Mouse (Mus musculus): Measurements from ENCODE around the gene Defb46.

Defb46 gene

GRCm38 (mm10) chr8:19239616-19240015 lies at the start of gene Defb46:
Gene Defb46 (plus strand): TSS chr8:19239916.
- DNase-seq (ENCODE audit: low spot score): no peak

DNA sequence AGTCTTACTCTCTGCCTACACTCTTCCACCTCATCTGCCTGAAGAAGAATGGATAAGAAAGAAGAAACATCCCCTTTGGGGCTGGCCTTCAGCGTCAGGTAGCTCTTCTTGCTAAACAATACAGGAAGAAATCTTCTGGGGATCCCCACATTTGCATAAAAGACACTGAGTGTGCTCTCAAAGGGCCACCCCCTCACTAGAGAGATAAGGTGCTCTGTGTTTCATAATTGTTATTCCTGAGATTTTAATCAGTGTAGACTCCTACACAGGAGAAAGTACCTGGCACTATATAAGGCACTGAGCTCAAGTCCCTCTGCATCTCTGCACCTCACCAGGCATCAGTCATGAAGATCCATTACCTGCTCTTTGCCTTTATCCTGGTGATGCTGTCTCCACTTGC lies 14.6 kb upstream of the Defb46 start, which contains the start of gene Defb6:
TSS of gene Defb6 (plus strand) at position 318 of the 400 bp plus-strand sequence.
- no peak for DNase-seq (ENCODE audit: low spot score)

GRCm38 (mm10) chr8:19238101-19238500 lies 1.6 kb upstream of the Defb46 start:
- no peak for DNase-seq (ENCODE audit: low spot score)

DNA sequence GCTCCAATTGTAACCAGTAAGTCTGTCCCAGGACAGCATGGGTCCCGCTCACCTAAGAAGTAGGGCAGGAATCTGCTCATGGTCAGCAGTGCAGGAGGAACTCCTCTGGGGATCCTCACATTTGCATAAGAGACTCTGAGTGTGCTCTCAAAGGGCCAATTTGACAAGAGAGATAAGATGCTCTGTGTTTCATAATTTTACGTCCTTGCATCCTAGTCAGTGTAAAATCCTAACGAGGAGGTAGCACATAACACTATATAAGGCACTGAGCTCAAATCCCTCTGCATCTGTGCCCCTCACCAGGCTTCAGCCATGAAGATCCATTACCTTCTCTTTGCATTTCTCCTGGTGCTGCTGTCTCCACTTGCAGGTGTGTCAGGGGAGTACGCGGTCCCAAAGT lies 7.6 kb downstream of the Defb46 start, which contains the start of gene Defb5:
TSS of gene Defb5 (plus strand) at position 301 of the 400 bp plus-strand sequence.
- no peak for DNase-seq (ENCODE audit: low spot score)

GRCm38 (mm10) chr8:19258136-19258535 lies 18.4 kb downstream of the Defb46 start:
- no peak for DNase-seq (ENCODE audit: low spot score)

- DNase-seq (ENCODE audit: low spot score): no peak
Observed at GRCm38 (mm10) chr8:19259667-19260066, 20.0 kb downstream of the Defb46 start.
